Mouse (Mus musculus) liver, embryonic 15.5 days (tissue): ENCODE data around the gene Gm29554. TPM values are rescaled to one million over a fixed set of nuclear protein-coding genes. Genes with fewer than 3 reads are reported as not detected.
"Not testable (repeated sequence)": the region's sequence is repeated elsewhere in the genome, so short reads cannot be mapped to it uniquely, and the experiment has no call there.

ENCODE experiments used
- ATAC-seq: fragments of 200-750 bp; cut with Nextera tagmentation; 2 replicates; pipeline ENCODE4 v1.8.0; 2017; ENCODE audit warnings: moderate number of reproducible peaks, mild to moderate bottlenecking, moderate library complexity; ENCODE audit not compliant: insufficient read depth
- H3K27ac ChIP-seq: fragments of 300-500 bp; sonication (generic); replicated peaks from 2 replicates; pipeline ENCODE4 v1.5.1; 2015; ENCODE audit warnings: mild to moderate bottlenecking, inconsistent platforms
- H3K27me3 ChIP-seq: fragments of 300-500 bp; sonication (generic); 2 replicates; pipeline ENCODE4 v1.6.1; 2015; ENCODE audit warnings: mild to moderate bottlenecking, inconsistent platforms
- H3K36me3 ChIP-seq: fragments of 300-500 bp; sonication (generic); replicated peaks from 2 replicates; pipeline ENCODE4 v1.6.1; 2015; ENCODE audit warnings: moderate library complexity, mild to moderate bottlenecking, inconsistent platforms
- H3K4me1 ChIP-seq: fragments of 300-500 bp; sonication (generic); replicated peaks from 2 replicates; pipeline ENCODE4 v1.6.1; 2015; ENCODE audit warnings: inconsistent platforms
- H3K4me2 ChIP-seq: fragments of 300-500 bp; sonication (generic); 2 replicates; pipeline ENCODE4 v1.6.1; 2015; ENCODE audit warnings: moderate library complexity, mild to moderate bottlenecking, inconsistent platforms
- H3K4me3 ChIP-seq: fragments of 300-500 bp; sonication (generic); replicated peaks from 2 replicates; pipeline ENCODE4 v1.5.1; 2015; ENCODE audit warnings: mild to moderate bottlenecking, inconsistent platforms
- H3K9ac ChIP-seq: fragments of 300-500 bp; sonication (generic); 2 replicates; pipeline ENCODE4 v1.6.1; 2015; ENCODE audit warnings: moderate library complexity, mild to moderate bottlenecking, inconsistent platforms
- H3K9me3 ChIP-seq: fragments of 300-500 bp; sonication (generic); replicated peaks from 2 replicates; pipeline ENCODE4 v1.6.1; 2016; ENCODE audit warnings: inconsistent platforms
- WGBS: fragments of 180-500 bp; shearing (Covaris S2); methylation state at CpG from one replicate; pipeline ENCODE4 v1.1.7; 2015; ENCODE audit warnings: mixed read lengths; ENCODE audit not compliant: insufficient replicate concordance; 5-methylcytosine and 5-hydroxymethylcytosine counted together
- polyA plus RNA-seq: library from polyadenylated mRNA; unstranded; fragments of >200 nt; fragmentation: Nextera tagmentation; extraction: Ambion mirVana; gene quantifications from 2 replicates; pipeline ENCODE4 v1.2.1, GENCODE M21; 2015

Gm29554 gene
- polyA plus RNA-seq, result not detected in 2 replicates

DNA sequence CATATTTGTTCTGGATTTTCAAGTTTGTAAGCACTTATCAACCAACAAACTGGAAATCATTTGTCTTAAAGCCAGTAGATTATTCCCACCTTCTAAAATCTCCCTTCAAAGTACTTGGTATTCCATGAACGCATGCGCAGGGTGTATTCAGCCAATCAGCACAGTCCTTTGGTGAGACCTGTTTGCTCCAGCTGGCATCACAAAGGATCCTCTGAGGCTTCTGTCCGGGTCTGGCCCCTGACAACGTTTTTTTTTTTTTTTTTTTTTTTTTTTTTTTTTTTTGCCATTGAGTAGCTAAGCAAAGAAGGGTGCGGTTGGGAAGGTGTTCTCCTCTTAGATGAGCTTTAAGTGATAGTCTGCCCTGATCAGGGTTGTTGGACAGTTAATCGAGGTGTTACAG lies at the start of gene Gm29554:
Gm29554 (plus strand) TSS at position 301 of the 400 bp plus-strand sequence.
- H3K4me3 ChIP-seq, H3K27ac ChIP-seq: not testable (repeated sequence)

More for the DNA sequence above, at the start of gene Gm29554:
- not testable (repeated sequence) for H3K27me3 ChIP-seq, H3K4me2 ChIP-seq, H3K9ac ChIP-seq, ATAC-seq, H3K4me1 ChIP-seq, H3K36me3 ChIP-seq, H3K9me3 ChIP-seq
- WGBS, result no CpG with 5 or more reads among the region's 6 CpGs

Other genes with a start within 250 kb of the Gm29554 start
- not detected in 2 replicates for gene Gm20812, start 108.0 kb downstream of the Gm29554 start, polyA plus RNA-seq